Mouse (Mus musculus) megakaryocyte, embryonic 14.5 days (primary cell): ENCODE data around the gene Tcn2. TPM values are rescaled to one million over a fixed set of nuclear protein-coding genes. Genes with fewer than 3 reads are reported as not detected.

Experiments
- H3K27me3 ChIP-seq: replicated peaks from 2 replicates; pipeline ENCODE3; 2012; ENCODE audit warnings: inconsistent platforms
- H3K36me3 ChIP-seq: replicated peaks from 2 replicates; pipeline ENCODE3; 2012; ENCODE audit warnings: low read length, inconsistent platforms, mixed read lengths
- H3K4me1 ChIP-seq: 2 replicates; pipeline ENCODE4 v1.6.1; 2012; ENCODE audit warnings: inconsistent platforms
- H3K4me3 ChIP-seq: replicated peaks from 2 replicates; pipeline ENCODE3; 2012; ENCODE audit warnings: moderate library complexity, mild to moderate bottlenecking, inconsistent platforms
- H3K9me3 ChIP-seq: 2 replicates; pipeline ENCODE4 v1.6.1; 2012; ENCODE audit warnings: inconsistent platforms
- FLI1 ChIP-seq: IDR thresholded peaks from 2 replicates; pipeline ENCODE4 v1.6.1; 2012; ENCODE audit warnings: low read length, inconsistent platforms, mixed read lengths
- GATA1 ChIP-seq: IDR thresholded peaks from 3 replicates; pipeline ENCODE4 v1.6.1; 2012; ENCODE audit warnings: mixed read lengths, low read length, inconsistent platforms, borderline replicate concordance
- polyA plus RNA-seq: library from polyadenylated mRNA; stranded (reverse); fragments of >175 nt; gene quantifications from 2 replicates; pipeline ENCODE4 v1.2.3, GENCODE M21; 2012; ENCODE audit warnings: low replicate concordance; ENCODE audit not compliant: insufficient read depth

Tcn2 gene
- polyA plus RNA-seq, 1 experiment, result 9.7 TPM

- Histone ChIP-seq H3K4me1 (peaks cover 26% of the 10 kb centered on the region), H3K27me3 (peaks cover 32% of the 10 kb centered on the region), H3K9me3 (no peaks in the 10 kb centered on the region), H3K4me3 (no peak overlapping the region), H3K36me3 (no peaks in the 10 kb centered on the region)
- TF ChIP-seq FLI1 (no peak), GATA1 (no peak)
These were observed 3.2 kb upstream of the Tcn2 start for GRCm38 (mm10) chr11:3935135-3935534.

- Histone ChIP-seq H3K36me3 (no peaks in the 10 kb centered on the region), H3K4me3 (no peak overlapping the region), H3K27me3 (peaks cover 34% of the 10 kb centered on the region), H3K4me1 (peaks cover 26% of the 10 kb centered on the region), H3K9me3 (no peaks in the 10 kb centered on the region)
- TF ChIP-seq FLI1 (no peak), GATA1 (no peak)
These were observed 1.9 kb upstream of the Tcn2 start for GRCm38 (mm10) chr11:3933756-3934285.

GRCm38 (mm10) chr11:3930931-3931330 is 1.0 kb downstream of the Tcn2 start:
- peaks cover 34% of the 10 kb centered on the region for H3K27me3 ChIP-seq
- peaks cover 26% of the 10 kb centered on the region for H3K4me1 ChIP-seq
- TF ChIP-seq GATA1 (no peak), FLI1 (no peak)
- peaks cover 10% of the 10 kb centered on the region for H3K36me3 ChIP-seq
- no peaks in the 10 kb centered on the region for H3K9me3 ChIP-seq
- H3K4me3 ChIP-seq, result peak overlapping the region; percentile 93

GRCm38 (mm10) chr11:3930019-3930418 is 1.9 kb downstream of the Tcn2 start:
- Histone ChIP-seq H3K27me3 (peaks cover 31% of the 10 kb centered on the region), H3K4me3 (peak overlapping the region; percentile 48), H3K4me1 (peaks cover 26% of the 10 kb centered on the region), H3K36me3 (peaks cover 15% of the 10 kb centered on the region), H3K9me3 (no peaks in the 10 kb centered on the region)
- TF ChIP-seq FLI1 (no peak), GATA1 (no peak)

- Histone ChIP-seq H3K9me3 (no peaks in the 10 kb centered on the region), H3K4me3 (no peak overlapping the region), H3K4me1 (peaks cover 3% of the 10 kb centered on the region), H3K27me3 (peaks cover 28% of the 10 kb centered on the region), H3K36me3 (peaks cover 36% of the 10 kb centered on the region)
- TF ChIP-seq FLI1 (no peak), GATA1 (no peak)
These were observed 6.0 kb downstream of the Tcn2 start for GRCm38 (mm10) chr11:3925916-3926315.

GRCm38 (mm10) chr11:3922731-3923130 is 9.2 kb downstream of the Tcn2 start:
- no peak for TF ChIP-seq GATA1
- TF ChIP-seq FLI1, result no peak
- peaks cover 16% of the 10 kb centered on the region for H3K27me3 ChIP-seq
- H3K4me3 ChIP-seq, result no peak overlapping the region
- peaks cover 38% of the 10 kb centered on the region for H3K36me3 ChIP-seq
- H3K9me3 ChIP-seq, result no peaks in the 10 kb centered on the region
- H3K4me1 ChIP-seq, result no peaks in the 10 kb centered on the region

GRCm38 (mm10) chr11:3922115-3922514 is 9.8 kb downstream of the Tcn2 start:
- H3K36me3 ChIP-seq, result peaks cover 36% of the 10 kb centered on the region
- peaks cover 14% of the 10 kb centered on the region for H3K27me3 ChIP-seq
- no peak for TF ChIP-seq GATA1
- no peak for TF ChIP-seq FLI1
- no peak overlapping the region for H3K4me3 ChIP-seq
- H3K4me1 ChIP-seq, result no peaks in the 10 kb centered on the region
- H3K9me3 ChIP-seq, result no peaks in the 10 kb centered on the region

GRCm38 (mm10) chr11:3921281-3921850 is 10.6 kb downstream of the Tcn2 start:
- Histone ChIP-seq H3K27me3 (peaks cover 17% of the 10 kb centered on the region), H3K4me1 (no peaks in the 10 kb centered on the region), H3K36me3 (peaks cover 31% of the 10 kb centered on the region), H3K4me3 (no peak overlapping the region), H3K9me3 (no peaks in the 10 kb centered on the region)
- TF ChIP-seq FLI1 (no peak), GATA1 (no peak)

- TF ChIP-seq GATA1, result no peak
- no peak for TF ChIP-seq FLI1
- peaks cover 19% of the 10 kb centered on the region for H3K27me3 ChIP-seq
- H3K9me3 ChIP-seq, result no peaks in the 10 kb centered on the region
- no peak overlapping the region for H3K4me3 ChIP-seq
- peaks cover 24% of the 10 kb centered on the region for H3K36me3 ChIP-seq
- H3K4me1 ChIP-seq, result peaks cover 4% of the 10 kb centered on the region; the same call in 1 of the 2 replicates
These were observed 11.5 kb downstream of the Tcn2 start for GRCm38 (mm10) chr11:3920476-3920875.

GRCm38 (mm10) chr11:3918738-3919137 is 13.2 kb downstream of the Tcn2 start:
- H3K4me1 ChIP-seq, result peaks cover 15% of the 10 kb centered on the region
- H3K4me3 ChIP-seq, result no peak overlapping the region
- TF ChIP-seq FLI1 (no peak), GATA1 (no peak)
- peaks cover 16% of the 10 kb centered on the region for H3K27me3 ChIP-seq
- H3K9me3 ChIP-seq, result no peaks in the 10 kb centered on the region
- peaks cover 13% of the 10 kb centered on the region for H3K36me3 ChIP-seq
